Mouse (Mus musculus) midbrain, embryonic 16.5 days (tissue): ENCODE measurements around the gene Ror1. TPM values are rescaled to one million over a fixed set of nuclear protein-coding genes. Genes with fewer than 3 reads are reported as not detected.

ENCODE experiments used
- ATAC-seq: fragments of 200-750 bp; cut with Nextera tagmentation; 2 replicates; pipeline ENCODE4 v1.8.0; 2017; ENCODE audit warnings: moderate TSS enrichment
- H3K27ac ChIP-seq: fragments of 300-500 bp; sonication (generic); 2 replicates; pipeline ENCODE4 v1.5.1; 2014; ENCODE audit warnings: mild to moderate bottlenecking, low read length, mixed read lengths
- H3K27me3 ChIP-seq: fragments of 300-500 bp; sonication (generic); 2 replicates; pipeline ENCODE4 v1.6.1; 2014; ENCODE audit warnings: low read depth, low read length, mixed read lengths; ENCODE audit not compliant: control insufficient read depth, insufficient read depth
- H3K36me3 ChIP-seq: fragments of 300-500 bp; sonication (generic); 2 replicates; pipeline ENCODE4 v1.6.1; 2014; ENCODE audit warnings: mild to moderate bottlenecking, low read length, moderate library complexity, mixed read lengths; ENCODE audit not compliant: control insufficient read depth, insufficient read depth
- H3K4me1 ChIP-seq: fragments of 300-500 bp; sonication (generic); 2 replicates; pipeline ENCODE4 v1.6.1; 2014; ENCODE audit warnings: mild to moderate bottlenecking, low read length, mixed read lengths; ENCODE audit not compliant: control insufficient read depth, insufficient read depth
- H3K4me2 ChIP-seq: fragments of 300-500 bp; sonication (generic); 2 replicates; pipeline ENCODE4 v1.6.1; 2014; ENCODE audit warnings: mild to moderate bottlenecking, low read length, mixed read lengths
- H3K4me3 ChIP-seq: fragments of 300-500 bp; sonication (generic); 2 replicates; pipeline ENCODE4 v1.5.1; 2014; ENCODE audit warnings: low read depth, mild to moderate bottlenecking, low read length, moderate library complexity, mixed read lengths
- H3K9ac ChIP-seq: fragments of 300-500 bp; sonication (generic); 2 replicates; pipeline ENCODE4 v1.6.1; 2014; ENCODE audit warnings: low read depth, low read length, mixed read lengths
- H3K9me3 ChIP-seq: fragments of 300-500 bp; sonication (generic); replicated peaks from 2 replicates; pipeline ENCODE4 v1.6.1; 2014; ENCODE audit warnings: mild to moderate bottlenecking, low read length, mixed read lengths; ENCODE audit not compliant: control insufficient read depth, poor library complexity, severe bottlenecking
- WGBS: fragments of 180-500 bp; shearing (Covaris S2); extraction: QIAGEN DNeasy Blood & Tissue Kit; methylation state at CpG from one replicate; pipeline ENCODE4 v1.1.7; 2014; 5-methylcytosine and 5-hydroxymethylcytosine counted together
- polyA plus RNA-seq: library from polyadenylated mRNA; unstranded; fragments of >200 nt; fragmentation: Nextera tagmentation; extraction: Ambion mirVana; gene quantifications from 2 replicates; pipeline ENCODE4 v1.2.1, GENCODE M21; 2015

Ror1 gene
- polyA plus RNA-seq, 1 experiment from 2014 or later: 0.84 TPM

DNA sequence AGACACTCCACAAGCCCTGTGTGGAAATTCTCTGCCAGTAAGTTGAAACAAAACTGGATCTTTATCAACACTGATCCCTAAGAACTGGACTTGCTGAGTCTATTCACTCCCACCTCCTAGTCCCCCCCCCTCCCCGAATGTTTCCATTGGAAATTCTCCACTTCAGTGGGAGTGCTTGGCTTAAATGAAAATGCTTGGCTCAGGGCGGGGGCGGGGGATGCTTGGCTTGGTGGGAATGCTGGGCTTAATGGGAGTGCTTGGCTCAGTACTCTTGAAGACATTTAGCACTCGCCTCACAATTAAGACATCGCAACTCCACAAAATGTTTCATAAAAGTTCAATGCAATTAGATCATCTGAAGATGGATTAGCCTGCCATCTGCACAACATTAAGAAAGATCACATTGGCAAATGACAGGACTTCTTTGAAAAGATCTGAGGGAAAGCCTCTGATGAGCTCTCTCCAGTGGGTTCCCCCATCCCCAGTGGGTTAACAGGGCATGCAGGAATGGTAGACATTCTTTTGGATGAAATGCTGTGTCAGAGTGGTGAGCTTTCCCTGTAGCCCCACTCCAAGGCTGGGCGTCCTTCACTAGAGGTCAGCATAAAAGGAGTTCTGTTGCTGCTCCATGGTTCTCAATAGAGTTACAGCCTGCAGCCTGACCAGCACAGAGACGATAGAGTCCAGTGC lies 254.7 kb downstream of the Ror1 start:
- H3K4me2 ChIP-seq: no peak overlapping the region
- no peak for ATAC-seq
- 87% methylated on average over 7 of the region's 7 CpGs for WGBS

DNA sequence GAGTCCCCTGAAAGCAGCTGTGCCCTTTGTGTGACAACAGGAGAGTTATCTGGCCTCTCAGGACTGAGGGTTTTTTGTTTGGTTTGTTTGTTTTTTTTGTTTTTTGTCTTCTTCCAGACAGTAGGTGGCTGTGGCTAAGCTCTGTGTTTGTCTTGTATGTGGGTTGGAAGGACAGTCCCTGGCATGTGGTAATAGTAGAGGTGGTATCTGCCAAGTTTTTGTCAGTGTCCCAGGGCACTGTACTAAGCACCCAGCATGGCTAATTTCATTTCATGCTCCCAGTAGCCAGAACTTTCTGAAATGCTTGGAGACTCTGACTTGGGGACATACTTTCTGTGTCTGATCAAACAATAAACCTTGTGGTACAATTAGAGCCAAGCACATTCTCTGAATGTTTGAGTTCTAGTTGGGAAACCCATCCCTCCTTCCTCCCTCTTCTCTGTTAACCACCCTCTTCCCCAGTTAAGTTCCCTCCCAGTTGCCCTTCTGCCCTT lies 256.3 kb downstream of the Ror1 start:
- Histone ChIP-seq H3K27ac (no peak overlapping the region), H3K9ac (no peak overlapping the region), H3K4me1 (no peaks in the 10 kb centered on the region), H3K36me3 (no peaks in the 10 kb centered on the region), H3K4me2 (no peak overlapping the region), H3K27me3 (no peaks in the 10 kb centered on the region), H3K4me3 (no peak overlapping the region), H3K9me3 (0 out of 2 replicates have a peak, but pooled peaks cover 3% of the 10 kb centered on the region)
- ATAC-seq: no peak

More for the DNA sequence above, 254.7 kb downstream of the Ror1 start:
- H3K4me3 ChIP-seq: no peak overlapping the region
- no peaks in the 10 kb centered on the region for H3K4me1 ChIP-seq
- H3K36me3 ChIP-seq: no peaks in the 10 kb centered on the region
- H3K27me3 ChIP-seq: no peaks in the 10 kb centered on the region
- no peak overlapping the region for H3K27ac ChIP-seq
- no peak overlapping the region for H3K9ac ChIP-seq
- 0 out of 2 replicates have a peak, but pooled peaks cover 3% of the 10 kb centered on the region for H3K9me3 ChIP-seq

DNA sequence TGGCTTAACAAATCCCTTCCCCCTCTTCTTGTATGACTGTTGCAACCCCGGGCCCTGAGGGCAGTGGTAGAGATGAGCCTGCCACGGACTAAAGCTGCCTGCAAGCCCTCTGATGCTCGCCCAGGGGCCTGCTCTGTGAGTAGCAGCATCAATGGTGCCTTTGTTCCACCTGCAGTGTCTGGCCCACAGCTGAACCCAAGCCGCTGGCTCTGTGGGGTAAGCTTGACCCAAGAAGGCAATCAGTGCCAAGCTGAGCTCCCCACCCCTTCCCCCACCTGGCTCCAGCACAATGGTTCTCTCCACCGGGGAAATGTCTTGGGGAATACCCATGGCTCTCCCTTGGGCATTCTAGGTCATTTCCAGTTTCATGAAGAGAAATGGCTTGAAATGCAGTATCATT lies 260.0 kb downstream of the Ror1 start:
- H3K27ac ChIP-seq: no peak overlapping the region
- no peaks in the 10 kb centered on the region for H3K4me1 ChIP-seq
- no peaks in the 10 kb centered on the region for H3K36me3 ChIP-seq
- no peak overlapping the region for H3K4me3 ChIP-seq
- no peak for ATAC-seq
- H3K27me3 ChIP-seq: no peaks in the 10 kb centered on the region
- H3K9me3 ChIP-seq: 0 out of 2 replicates have a peak, but pooled peaks cover 3% of the 10 kb centered on the region
- H3K4me2 ChIP-seq: no peak overlapping the region
- 53% methylated on average over 5 of the region's 5 CpGs for WGBS
- H3K9ac ChIP-seq: no peak overlapping the region

DNA sequence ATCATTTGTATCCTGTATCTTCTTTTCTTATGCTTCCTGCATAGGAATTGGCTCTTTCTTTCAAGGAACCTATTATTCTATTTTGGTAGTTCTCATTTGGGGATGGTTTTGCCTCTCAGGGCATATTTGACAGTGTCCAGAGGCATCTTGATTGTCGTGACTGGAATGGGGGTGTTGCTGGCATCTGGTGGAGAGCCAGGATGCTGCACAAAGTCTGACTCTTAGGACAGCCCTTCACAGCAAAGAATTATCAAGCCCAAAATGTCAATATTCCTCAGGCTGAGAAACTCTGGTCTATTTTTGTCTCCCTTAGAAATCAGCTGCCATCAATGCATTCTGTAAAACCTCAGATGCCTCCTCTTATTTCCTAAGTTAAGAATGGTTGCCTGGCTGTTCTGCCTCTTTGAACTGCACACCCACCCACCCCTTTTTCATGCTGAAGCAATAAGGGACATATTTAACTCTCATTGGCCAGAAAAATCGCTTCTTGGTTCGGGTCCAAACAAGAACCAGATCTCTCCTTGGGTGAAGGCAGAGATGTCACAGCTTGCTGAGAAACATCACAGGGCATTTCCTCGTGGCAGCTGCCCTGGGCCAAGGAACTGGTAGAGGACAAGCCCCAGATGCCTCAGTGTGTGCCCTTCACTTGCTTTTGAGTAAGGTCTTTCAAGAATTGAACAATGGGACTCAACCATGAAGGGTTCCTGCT lies 262.4 kb downstream of the Ror1 start:
- no peaks in the 10 kb centered on the region for H3K4me1 ChIP-seq
- no peak overlapping the region for H3K4me3 ChIP-seq
- H3K36me3 ChIP-seq: no peaks in the 10 kb centered on the region
- WGBS: 77% methylated on average over 4 of the region's 4 CpGs
- no peaks in the 10 kb centered on the region for H3K9me3 ChIP-seq
- H3K4me2 ChIP-seq: no peak overlapping the region
- no peaks in the 10 kb centered on the region for H3K27me3 ChIP-seq
- H3K9ac ChIP-seq: no peak overlapping the region
- no peak for ATAC-seq
- H3K27ac ChIP-seq: no peak overlapping the region

DNA sequence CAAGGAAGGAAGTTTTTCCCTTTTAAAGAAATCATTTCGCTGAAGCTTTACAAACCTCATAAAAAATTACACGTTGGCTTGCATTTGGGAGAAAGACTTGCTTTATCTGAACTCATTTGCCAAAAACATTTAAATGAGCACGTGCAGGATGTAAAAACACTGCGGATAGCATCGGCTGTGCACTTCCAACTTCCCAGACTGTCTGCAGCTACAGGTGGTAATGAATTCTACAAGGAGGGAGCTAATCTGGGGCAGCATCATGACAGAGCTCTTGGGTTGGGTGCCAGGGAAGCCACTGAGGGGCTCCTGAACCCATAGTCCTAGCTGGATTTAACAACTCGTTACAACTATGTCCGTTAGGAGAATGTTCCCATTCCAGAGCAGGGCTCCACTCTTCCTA lies 268.1 kb downstream of the Ror1 start:
- Histone ChIP-seq H3K9me3 (no peaks in the 10 kb centered on the region), H3K9ac (no peak overlapping the region)
- ATAC-seq: no peak

DNA sequence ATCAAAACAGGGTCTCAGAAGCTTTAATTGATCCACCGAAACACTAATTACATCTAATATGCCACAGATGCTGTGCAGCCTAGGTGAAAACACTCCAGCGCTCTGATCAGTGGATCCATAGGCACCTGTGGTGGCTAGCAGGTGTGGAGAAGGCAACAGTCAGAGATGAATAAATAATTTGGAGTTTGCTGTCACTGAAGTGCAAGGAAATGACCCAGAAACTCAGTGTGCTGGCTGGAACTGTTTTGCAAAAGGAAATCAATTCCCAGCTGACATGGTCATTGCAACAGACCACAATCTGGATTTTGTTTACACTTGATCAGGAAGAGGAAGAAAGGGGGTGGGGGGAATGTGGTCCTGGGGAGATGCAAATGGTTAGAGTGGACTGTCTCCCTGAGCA lies 273.1 kb downstream of the Ror1 start:
- no peak overlapping the region for H3K9ac ChIP-seq
- ATAC-seq: no peak
- no peaks in the 10 kb centered on the region for H3K4me1 ChIP-seq
- 94% methylated on average over 2 of the region's 2 CpGs for WGBS
- H3K4me2 ChIP-seq: no peak overlapping the region
- H3K27ac ChIP-seq: no peak overlapping the region
- H3K27me3 ChIP-seq: no peaks in the 10 kb centered on the region
- H3K4me3 ChIP-seq: no peak overlapping the region
- no peaks in the 10 kb centered on the region for H3K36me3 ChIP-seq
- H3K9me3 ChIP-seq: no peaks in the 10 kb centered on the region

More for the DNA sequence above, 268.1 kb downstream of the Ror1 start:
- H3K27me3 ChIP-seq: no peaks in the 10 kb centered on the region
- WGBS: 90% methylated on average over 7 of the region's 7 CpGs
- H3K4me2 ChIP-seq: no peak overlapping the region
- no peak overlapping the region for H3K27ac ChIP-seq
- no peaks in the 10 kb centered on the region for H3K36me3 ChIP-seq
- H3K4me3 ChIP-seq: no peak overlapping the region
- no peaks in the 10 kb centered on the region for H3K4me1 ChIP-seq

DNA sequence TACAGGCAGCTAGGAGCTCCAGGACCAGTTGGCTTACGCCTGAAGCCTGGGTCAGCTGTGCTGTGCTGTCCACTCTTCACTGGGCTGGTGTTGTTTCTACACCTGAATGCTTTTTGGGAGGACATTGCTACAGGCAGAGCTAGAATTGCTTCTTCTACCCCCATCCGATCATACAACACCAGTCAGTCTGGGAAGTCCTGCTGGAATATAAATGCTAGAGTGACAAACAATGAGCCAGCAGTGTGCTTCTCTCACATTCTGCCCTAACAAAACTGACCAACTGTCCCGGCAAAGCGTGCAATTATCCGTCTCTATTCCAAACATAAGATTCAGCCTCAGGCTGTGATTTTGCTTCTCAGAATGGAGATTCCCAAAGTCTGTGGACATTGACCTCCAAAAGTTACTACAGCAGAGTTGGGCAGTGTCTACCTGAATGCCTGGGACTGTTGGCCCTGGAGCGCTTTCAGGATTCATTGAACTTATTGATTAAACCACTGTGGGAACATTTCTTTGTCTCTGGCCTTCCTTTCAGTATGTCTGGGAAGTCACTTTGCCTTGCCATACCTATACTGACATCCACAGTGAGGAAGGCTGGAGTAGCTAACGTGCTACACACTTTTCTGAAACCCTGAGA lies 274.1 kb downstream of the Ror1 start:
- ATAC-seq: no peak
- H3K36me3 ChIP-seq: no peaks in the 10 kb centered on the region
- no peaks in the 10 kb centered on the region for H3K27me3 ChIP-seq
- H3K27ac ChIP-seq: no peak overlapping the region
- H3K9me3 ChIP-seq: no peaks in the 10 kb centered on the region
- no peaks in the 10 kb centered on the region for H3K4me1 ChIP-seq
- 86% methylated on average over 7 of the region's 7 CpGs for WGBS
- H3K4me2 ChIP-seq: no peak overlapping the region
- no peak overlapping the region for H3K4me3 ChIP-seq
- no peak overlapping the region for H3K9ac ChIP-seq

DNA sequence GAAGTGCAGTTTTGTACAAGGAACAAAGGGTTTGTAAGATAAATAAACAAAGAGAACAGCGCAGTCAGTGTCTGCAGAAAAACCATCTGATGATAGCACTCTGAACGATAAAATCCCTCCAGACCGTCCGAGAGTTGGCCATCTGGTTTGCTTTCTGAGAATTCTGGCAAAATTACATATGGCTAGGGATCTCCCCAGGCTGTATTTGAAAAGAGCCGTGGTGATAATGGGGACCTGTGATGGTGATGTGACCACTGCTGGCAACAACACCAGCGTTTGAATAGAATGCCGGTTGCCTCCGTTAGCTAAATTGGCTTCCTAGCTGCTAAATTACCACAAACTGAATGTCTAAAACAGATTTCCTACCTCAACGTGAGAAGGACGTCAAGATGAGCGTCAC lies 277.2 kb downstream of the Ror1 start:
- no peaks in the 10 kb centered on the region for H3K36me3 ChIP-seq
- WGBS: 62% methylated on average over 11 of the region's 11 CpGs
- no peak for ATAC-seq

DNA sequence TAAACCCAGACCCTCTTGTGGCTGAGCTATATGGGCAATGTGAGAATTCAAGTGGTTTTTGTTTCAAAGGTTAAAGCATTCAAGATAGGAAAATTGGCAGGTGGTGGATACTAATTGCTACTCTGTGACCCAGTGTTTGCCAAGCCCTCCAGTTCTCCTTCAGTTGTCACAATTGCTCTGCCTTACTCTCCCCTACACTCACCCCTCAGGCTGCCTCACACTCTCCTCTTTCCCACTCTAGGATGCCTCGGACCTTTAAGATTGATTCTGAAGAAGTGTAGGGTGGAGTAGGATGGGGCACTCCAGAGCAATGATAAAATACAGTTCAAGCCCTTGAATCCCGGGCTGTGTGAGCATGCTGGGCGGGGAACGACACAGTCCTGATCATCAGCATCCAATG lies 278.2 kb downstream of the Ror1 start:
- 63% methylated on average over 4 of the region's 4 CpGs for WGBS
- Histone ChIP-seq H3K27me3 (no peaks in the 10 kb centered on the region), H3K9me3 (no peaks in the 10 kb centered on the region), H3K4me2 (no peak overlapping the region), H3K4me3 (no peak overlapping the region), H3K27ac (no peak overlapping the region), H3K4me1 (no peaks in the 10 kb centered on the region), H3K36me3 (no peaks in the 10 kb centered on the region), H3K9ac (no peak overlapping the region)
- ATAC-seq: no peak

More for the DNA sequence above, 277.2 kb downstream of the Ror1 start:
- Histone ChIP-seq H3K27ac (no peak overlapping the region), H3K4me1 (no peaks in the 10 kb centered on the region), H3K9me3 (no peaks in the 10 kb centered on the region), H3K27me3 (no peaks in the 10 kb centered on the region), H3K4me3 (no peak overlapping the region), H3K4me2 (no peak overlapping the region), H3K9ac (no peak overlapping the region)
